Mouse (Mus musculus): ENCODE measurements around the gene Nfyc. TPM values are rescaled to one million over a fixed set of nuclear protein-coding genes. Genes with fewer than 3 reads are reported as not detected.

The Nfyc gene
- total RNA-seq, 2 experiments from 2014 or later, result 53.9 to 57.2 TPM

- no peak for DNase-seq (ENCODE audit: low spot score in 2 of 2)
These were observed 75.6 kb downstream of the Nfyc start for GRCm38 (mm10) chr4:120755801-120756200.

GRCm38 (mm10) chr4:120755299-120755698 lies 76.1 kb downstream of the Nfyc start:
- peak; percentile 55 to 75 for DNase-seq (ENCODE audit: low spot score in 2 of 2)

- DNase-seq (ENCODE audit: low spot score in 2 of 2), result no peak
These were observed 81.8 kb downstream of the Nfyc start for GRCm38 (mm10) chr4:120749601-120750000.

- DNase-seq (ENCODE audit: low spot score in 2 of 2), result no peak
These were observed 83.2 kb downstream of the Nfyc start, which contains the start of gene Kcnq4 for GRCm38 (mm10) chr4:120747941-120748866. Gene Kcnq4 (minus strand): TSS chr4:120748612.

GRCm38 (mm10) chr4:120747243-120747792 lies 84.1 kb downstream of the Nfyc start:
- DNase-seq (ENCODE audit: low spot score in 2 of 2), result peak; percentile 37 to 43

GRCm38 (mm10) chr4:120746552-120747150 lies 84.7 kb downstream of the Nfyc start:
- DNase-seq (ENCODE audit: low spot score in 2 of 2), result peak in 1 of 2 experiments; percentile 40

- no peak for DNase-seq (ENCODE audit: low spot score in 2 of 2)
These were observed 85.4 kb downstream of the Nfyc start for GRCm38 (mm10) chr4:120745731-120746551.

GRCm38 (mm10) chr4:120743636-120744035 lies 87.7 kb downstream of the Nfyc start:
- DNase-seq (ENCODE audit: low spot score in 2 of 2), result no peak

- DNase-seq (ENCODE audit: low spot score in 2 of 2), result peak in 1 of 2 experiments; percentile 34
These were observed 90.1 kb downstream of the Nfyc start for GRCm38 (mm10) chr4:120741303-120741702.

GRCm38 (mm10) chr4:120734012-120734622 lies 97.3 kb downstream of the Nfyc start:
- DNase-seq (ENCODE audit: low spot score in 2 of 2), result no peak

GRCm38 (mm10) chr4:120732737-120733136 lies 98.6 kb downstream of the Nfyc start:
- no peak for DNase-seq (ENCODE audit: low spot score in 2 of 2)

- peak; percentile 52 to 61 for DNase-seq (ENCODE audit: low spot score in 2 of 2)
These were observed 100.2 kb downstream of the Nfyc start for GRCm38 (mm10) chr4:120731030-120731644.

- DNase-seq (ENCODE audit: low spot score in 2 of 2), result no peak
These were observed 100.8 kb downstream of the Nfyc start for GRCm38 (mm10) chr4:120730574-120730973.

- DNase-seq (ENCODE audit: low spot score in 2 of 2), result no peak
These were observed 101.2 kb downstream of the Nfyc start for GRCm38 (mm10) chr4:120730146-120730545.

- DNase-seq (ENCODE audit: low spot score in 2 of 2), result no peak
These were observed 101.9 kb downstream of the Nfyc start for GRCm38 (mm10) chr4:120729441-120729840.

GRCm38 (mm10) chr4:120727842-120728241 lies 103.5 kb downstream of the Nfyc start:
- DNase-seq (ENCODE audit: low spot score in 2 of 2), result no peak

- DNase-seq (ENCODE audit: low spot score in 2 of 2), result no peak
These were observed 105.2 kb downstream of the Nfyc start for GRCm38 (mm10) chr4:120726174-120726573.

GRCm38 (mm10) chr4:120725516-120726090 lies 105.8 kb downstream of the Nfyc start:
- no peak for DNase-seq (ENCODE audit: low spot score in 2 of 2)

GRCm38 (mm10) chr4:120721574-120721973 lies 109.8 kb downstream of the Nfyc start:
- DNase-seq (ENCODE audit: low spot score in 2 of 2), result no peak

- DNase-seq (ENCODE audit: low spot score in 2 of 2), result no peak
These were observed 112.2 kb downstream of the Nfyc start for GRCm38 (mm10) chr4:120719152-120719551.

Measured in adrenal gland, adult 18-20 months (tissue).